Mouse (Mus musculus): ENCODE measurements around the gene Nxph1.

DNA sequence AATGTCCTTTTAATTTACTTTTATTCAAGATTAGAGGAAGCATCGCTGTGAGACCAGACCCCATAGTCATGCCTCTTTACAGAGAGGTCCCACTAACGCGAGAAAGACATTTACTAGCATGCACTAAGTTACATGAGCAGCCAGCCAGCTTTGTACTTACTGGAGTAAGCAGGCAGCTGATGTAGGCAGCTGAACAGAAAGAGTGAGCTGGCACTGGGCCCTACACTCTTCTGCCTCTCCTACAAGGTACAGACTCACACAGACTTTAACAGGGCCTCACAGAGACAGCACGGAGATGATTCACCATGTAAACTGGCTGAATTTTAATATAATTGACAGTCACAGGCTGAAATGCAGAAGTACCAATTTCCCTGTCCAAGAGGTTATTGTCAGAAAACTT, 11.6 kb downstream of the Nxph1 start:
- no peak for TF ChIP-seq CTCF (conservative IDR thresholded peaks at IDR 0.05; ENCODE audit: insufficient read depth, insufficient read length, low read depth, low read length)
- TF ChIP-seq POLR2A (IDR thresholded peaks at IDR 0.05; ENCODE audit: low read depth, low read length), result no peak
